Mouse (Mus musculus) adrenal gland, postnatal 25 days (tissue): ENCODE results near the gene Afp. TPM values are rescaled to one million over a fixed set of nuclear protein-coding genes. Genes with fewer than 3 reads are reported as not detected.

Source experiments
- DNase-seq: peaks from one replicate; pipeline ENCODE4 v3.0.0; 2021; ENCODE audit warnings: mixed read lengths
- total RNA-seq: library from RNA; stranded (reverse); gene quantifications from 2 replicates; pipeline ENCODE4 v1.2.3, GENCODE M21; 2021

The Afp gene
- total RNA-seq, 1 experiment from 2014 or later, result not detected

GRCm38 (mm10) chr5:90507411-90507949, 16.9 kb downstream of the Afp start:
- no peak for DNase-seq

GRCm38 (mm10) chr5:90509828-90510592, 19.5 kb downstream of the Afp start:
- no peak for DNase-seq

- DNase-seq, result no peak
Measured at GRCm38 (mm10) chr5:90512288-90512955, 21.9 kb downstream of the Afp start.

GRCm38 (mm10) chr5:90515561-90515960, 25.0 kb downstream of the Afp start:
- no peak for DNase-seq

- no peak for DNase-seq
Measured at GRCm38 (mm10) chr5:90518356-90519100, 28.0 kb downstream of the Afp start, which contains the start of gene Afm. Afm (plus strand) TSS chr5:90518932.

- DNase-seq, result no peak
Measured at GRCm38 (mm10) chr5:90551191-90551590, 60.7 kb downstream of the Afp start.

GRCm38 (mm10) chr5:90556052-90556451, 65.5 kb downstream of the Afp start:
- no peak for DNase-seq

Other genes starting within 250 kb of the Afp start
- 104 and 112 TPM in 2 replicates for gene Ankrd17, start 124.2 kb upstream of the Afp start, total RNA-seq
- 4.2 and 5.9 TPM in 2 replicates for gene Gm9958, start 123.5 kb upstream of the Afp start, total RNA-seq
- gene Alb, start 29.8 kb upstream of the Afp start, total RNA-seq, result 10.5 and 672 TPM in 2 replicates
- gene Afm, start 28.2 kb downstream of the Afp start, total RNA-seq, result 2.4 TPM in 1 of 2 replicates, not detected in the other
- not detected in 2 replicates for gene 5830473C10Rik, start 70.4 kb downstream of the Afp start, total RNA-seq
- gene Rassf6, start 149.9 kb downstream of the Afp start, total RNA-seq, result 1.7 and 2.8 TPM in 2 replicates